Mouse (Mus musculus) granulocyte monocyte progenitor cell, adult 5-6 weeks (primary cell): Measurements from ENCODE around the gene Tor4a. TPM values are rescaled to one million over a fixed set of nuclear protein-coding genes. Genes with fewer than 3 reads are reported as not detected.

Source experiments
- total RNA-seq, 2 experiments: library from RNA; stranded (forward) in 1 of 2; stranded (reverse) in 1 of 2; fragments of 200-712, 200-1000 nt in 1 of 2; fragments of >200 nt in 1 of 2; fragmentation: Nextera tagmentation in 1 of 2; gene quantifications; 2 replicates each; pipeline ENCODE4 v1.2.3; 2014 to 2017

The Tor4a gene
- total RNA-seq, 2 experiments from 2014 or later: 14.6 to 14.7 TPM

Other genes starting within 250 kb of the Tor4a start
Only the 30 nearest of the 32 such genes appear.
- gene Mrpl41, start 221.8 kb downstream of the Tor4a start, total RNA-seq (2014; fragmentation: Nextera tagmentation): 69.5 and 99.3 TPM in 2 replicates
- 174 and 218 TPM in 2 replicates for gene Mrpl41, start 221.8 kb downstream of the Tor4a start, total RNA-seq (2017)
- gene Pnpla7, start 220.9 kb downstream of the Tor4a start, total RNA-seq (2014; fragmentation: Nextera tagmentation): 42.6 and 54.4 TPM in 2 replicates
- gene Pnpla7, start 220.9 kb downstream of the Tor4a start, total RNA-seq (2017): 30.4 and 40.5 TPM in 2 replicates
- 18.6 and 19.2 TPM in 2 replicates for gene Nsmf, start 142.5 kb downstream of the Tor4a start, total RNA-seq (2014; fragmentation: Nextera tagmentation)
- 4.2 and 22.6 TPM in 2 replicates for gene Nsmf, start 142.5 kb downstream of the Tor4a start, total RNA-seq (2017)
- not detected in 2 replicates for gene Entpd8, start 116.6 kb downstream of the Tor4a start, total RNA-seq (2014; fragmentation: Nextera tagmentation)
- not detected in 2 replicates for gene Entpd8, start 116.6 kb downstream of the Tor4a start, total RNA-seq (2017)
- gene Noxa1, start 101.7 kb downstream of the Tor4a start, total RNA-seq (2014; fragmentation: Nextera tagmentation): 1.3 TPM in 1 of 2 replicates, not detected in the other
- not detected in 2 replicates for gene Noxa1, start 101.7 kb downstream of the Tor4a start, total RNA-seq (2017)
- 0.62 TPM in 1 of 2 replicates, not detected in the other for gene Nrarp, start 16.1 kb downstream of the Tor4a start, total RNA-seq (2014; fragmentation: Nextera tagmentation)
- 0.39 and 0.72 TPM in 2 replicates for gene Nrarp, start 16.1 kb downstream of the Tor4a start, total RNA-seq (2017)
- 58.5 and 79.5 TPM in 2 replicates for gene Nelfb, start 14.6 kb upstream of the Tor4a start, total RNA-seq (2014; fragmentation: Nextera tagmentation)
- 33.7 and 81.1 TPM in 2 replicates for gene Nelfb, start 14.6 kb upstream of the Tor4a start, total RNA-seq (2017)
- not detected in 2 replicates for gene Stpg3, start 17.8 kb upstream of the Tor4a start, total RNA-seq (2014; fragmentation: Nextera tagmentation)
- not detected in 2 replicates for gene Stpg3, start 17.8 kb upstream of the Tor4a start, total RNA-seq (2017)
- not detected in 2 replicates for gene Fam166a, start 21.9 kb upstream of the Tor4a start, total RNA-seq (2014; fragmentation: Nextera tagmentation)
- gene Fam166a, start 21.9 kb upstream of the Tor4a start, total RNA-seq (2017): not detected in 2 replicates
- gene Tubb4b, start 27.8 kb upstream of the Tor4a start, total RNA-seq (2014; fragmentation: Nextera tagmentation): 180 and 327 TPM in 2 replicates
- 560 and 623 TPM in 2 replicates for gene Tubb4b, start 27.8 kb upstream of the Tor4a start, total RNA-seq (2017)
- not detected in 2 replicates for gene Slc34a3, start 37.5 kb upstream of the Tor4a start, total RNA-seq (2014; fragmentation: Nextera tagmentation)
- not detected in 2 replicates for gene Slc34a3, start 37.5 kb upstream of the Tor4a start, total RNA-seq (2017)
- gene Rnf224, start 39.9 kb upstream of the Tor4a start, total RNA-seq (2014; fragmentation: Nextera tagmentation): not detected in 2 replicates
- not detected in 2 replicates for gene Rnf224, start 39.9 kb upstream of the Tor4a start, total RNA-seq (2017)
- 0.58 TPM in 1 of 2 replicates, not detected in the other for gene Rnf208, start 45.4 kb upstream of the Tor4a start, total RNA-seq (2014; fragmentation: Nextera tagmentation)
- gene Rnf208, start 45.4 kb upstream of the Tor4a start, total RNA-seq (2017): not detected in 2 replicates
- not detected in 2 replicates for gene Cysrt1, start 45.6 kb upstream of the Tor4a start, total RNA-seq (2014; fragmentation: Nextera tagmentation)
- not detected in 2 replicates for gene Cysrt1, start 45.6 kb upstream of the Tor4a start, total RNA-seq (2017)
- gene AL732309.1, start 50.0 kb upstream of the Tor4a start, total RNA-seq (2014; fragmentation: Nextera tagmentation): 5.2 and 16.1 TPM in 2 replicates
- 5.6 and 7.4 TPM in 2 replicates for gene AL732309.1, start 50.0 kb upstream of the Tor4a start, total RNA-seq (2017)
- gene Tmem203, start 58.6 kb upstream of the Tor4a start, total RNA-seq (2014; fragmentation: Nextera tagmentation): 6.7 and 17.4 TPM in 2 replicates
- 6.1 and 11.2 TPM in 2 replicates for gene Tmem203, start 58.6 kb upstream of the Tor4a start, total RNA-seq (2017)
- 15.0 and 17.2 TPM in 2 replicates for gene Tprn, start 65.7 kb upstream of the Tor4a start, total RNA-seq (2014; fragmentation: Nextera tagmentation)
- 7.1 and 8.7 TPM in 2 replicates for gene Tprn, start 65.7 kb upstream of the Tor4a start, total RNA-seq (2017)
- gene Ssna1, start 75.6 kb upstream of the Tor4a start, total RNA-seq (2014; fragmentation: Nextera tagmentation): 120 TPM in 2 replicates
- gene Ssna1, start 75.6 kb upstream of the Tor4a start, total RNA-seq (2017): 52.7 and 84.1 TPM in 2 replicates
- 34.7 and 46.0 TPM in 2 replicates for gene Anapc2, start 75.6 kb upstream of the Tor4a start, total RNA-seq (2014; fragmentation: Nextera tagmentation)
- 17.8 and 35.7 TPM in 2 replicates for gene Anapc2, start 75.6 kb upstream of the Tor4a start, total RNA-seq (2017)
- gene Tmem210, start 91.3 kb upstream of the Tor4a start, total RNA-seq (2014; fragmentation: Nextera tagmentation): not detected in 2 replicates
- not detected in 2 replicates for gene Tmem210, start 91.3 kb upstream of the Tor4a start, total RNA-seq (2017)
- gene Lrrc26, start 93.0 kb upstream of the Tor4a start, total RNA-seq (2014; fragmentation: Nextera tagmentation): not detected in 2 replicates
- not detected in 2 replicates for gene Lrrc26, start 93.0 kb upstream of the Tor4a start, total RNA-seq (2017)
- gene Grin1, start 122.3 kb upstream of the Tor4a start, total RNA-seq (2014; fragmentation: Nextera tagmentation): not detected in 2 replicates
- not detected in 2 replicates for gene Grin1, start 122.3 kb upstream of the Tor4a start, total RNA-seq (2017)
- gene Man1b1, start 135.5 kb upstream of the Tor4a start, total RNA-seq (2014; fragmentation: Nextera tagmentation): 36.5 and 37.2 TPM in 2 replicates
- 34.1 and 38.6 TPM in 2 replicates for gene Man1b1, start 135.5 kb upstream of the Tor4a start, total RNA-seq (2017)
- gene Dpp7, start 159.5 kb upstream of the Tor4a start, total RNA-seq (2014; fragmentation: Nextera tagmentation): 15.2 and 34.8 TPM in 2 replicates
- gene Dpp7, start 159.5 kb upstream of the Tor4a start, total RNA-seq (2017): 11.9 and 16.9 TPM in 2 replicates
- 55.6 and 58.1 TPM in 2 replicates for gene Uap1l1, start 168.8 kb upstream of the Tor4a start, total RNA-seq (2014; fragmentation: Nextera tagmentation)
- 13.8 and 18.4 TPM in 2 replicates for gene Uap1l1, start 168.8 kb upstream of the Tor4a start, total RNA-seq (2017)
- gene Sapcd2, start 175.4 kb upstream of the Tor4a start, total RNA-seq (2014; fragmentation: Nextera tagmentation): 4.5 and 17.1 TPM in 2 replicates
- gene Sapcd2, start 175.4 kb upstream of the Tor4a start, total RNA-seq (2017): 7.8 and 17.3 TPM in 2 replicates
- not detected in 2 replicates for gene Entpd2, start 199.0 kb upstream of the Tor4a start, total RNA-seq (2014; fragmentation: Nextera tagmentation)
- gene Entpd2, start 199.0 kb upstream of the Tor4a start, total RNA-seq (2017): not detected in 2 replicates
- not detected in 2 replicates for gene Npdc1, start 202.5 kb upstream of the Tor4a start, total RNA-seq (2014; fragmentation: Nextera tagmentation)
- not detected in 2 replicates for gene Npdc1, start 202.5 kb upstream of the Tor4a start, total RNA-seq (2017)
- 34.5 and 38.8 TPM in 2 replicates for gene Fut7, start 226.4 kb upstream of the Tor4a start, total RNA-seq (2014; fragmentation: Nextera tagmentation)
- gene Fut7, start 226.4 kb upstream of the Tor4a start, total RNA-seq (2017): 24.8 and 27.3 TPM in 2 replicates
- gene Abca2, start 231.8 kb upstream of the Tor4a start, total RNA-seq (2014; fragmentation: Nextera tagmentation): 54.8 and 56.4 TPM in 2 replicates
- 21.0 and 23.1 TPM in 2 replicates for gene Abca2, start 231.8 kb upstream of the Tor4a start, total RNA-seq (2017)